Comparison of ENCODE assay signal across 12 mouse cellular contexts in the genomic region with DNA sequence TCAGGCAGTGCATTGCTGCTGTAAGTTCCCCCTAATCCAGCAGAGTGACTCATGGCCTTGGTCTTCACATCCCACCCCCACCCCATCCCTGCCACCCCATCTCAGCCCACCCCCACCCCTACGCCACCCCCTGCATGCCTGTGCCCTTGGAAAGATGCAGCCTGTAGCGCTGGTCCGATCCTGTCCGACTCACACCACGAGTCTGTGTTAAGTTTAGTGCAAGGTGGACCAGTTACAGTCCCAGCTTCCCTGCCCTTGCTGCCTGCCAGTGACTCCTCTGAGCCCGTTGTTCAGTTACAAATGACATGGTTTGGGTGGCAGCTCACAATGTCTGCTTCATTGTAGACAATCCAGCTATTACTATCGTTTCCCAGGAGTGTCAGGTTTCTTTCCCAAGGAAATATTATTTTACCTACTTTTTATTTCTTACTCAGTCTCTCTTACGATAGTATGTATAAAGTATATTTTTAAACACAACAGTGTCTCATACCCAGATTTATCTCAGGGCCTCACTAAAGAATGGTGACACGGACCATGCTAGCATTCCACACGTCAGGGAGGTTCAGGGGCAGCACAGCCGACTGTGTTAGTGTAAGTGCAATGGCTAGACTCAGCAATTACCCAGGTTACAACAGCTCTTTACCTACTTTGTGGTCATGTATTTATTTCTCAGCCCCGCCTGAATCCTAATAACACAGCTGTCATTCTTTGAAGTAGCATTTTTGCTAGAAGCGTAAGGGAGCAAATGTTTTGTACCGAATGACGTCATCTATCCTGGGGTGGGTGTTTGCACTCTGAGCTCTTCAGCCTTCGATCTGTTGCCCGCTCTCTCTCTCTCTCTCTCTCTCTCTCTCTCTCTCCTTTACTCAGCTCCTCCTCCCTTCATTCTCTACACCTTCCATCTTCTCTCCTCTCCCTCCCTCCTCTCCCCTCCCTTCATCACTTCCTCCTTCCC.
A peak's percentile ranks its signal among the peaks of the same experiment; 100 is the strongest.
DNase-seq lines count a peak whose midpoint lies in the region; ATAC-seq and TF ChIP-seq lines count a peak whose summit lies in the region.
"Had no signal": no experiment of that assay in that cellular context is flagged by ENCODE, and none has a peak within 500 bp of the region (broad histone marks: within the 10 kb centered on the region; RNA-seq: fewer than 3 reads in every experiment).

No protein-coding gene starts in this region.

- H3K27ac ChIP-seq in forebrain, embryonic 10.5 days = peak overlapping the region; percentile 58
- H3K27ac ChIP-seq in forebrain, embryonic 16.5 days (ENCODE audit: low read length) = no peak overlapping the region
- peak overlapping the region; percentile 58 for H3K27ac ChIP-seq in intestine, embryonic 14.5 days (ENCODE audit: low read depth)
- H3K27ac ChIP-seq in intestine, postnatal 0 days (ENCODE audit: low read depth, low read length) = no peak overlapping the region
- H3K27ac ChIP-seq in limb, embryonic 10.5 days = peak overlapping the region; percentile 61; the same call in 1 of the 2 replicates
- H3K27ac ChIP-seq in thymus, adult 2 months (ENCODE audit: control insufficient read depth, insufficient read depth, low read length) = no peak overlapping the region
- H3K27ac ChIP-seq: neural tube, embryonic 13.5 days had no signal

- H3K9me3 ChIP-seq in forebrain, embryonic 10.5 days = no peaks in the 10 kb centered on the region
- no peaks in the 10 kb centered on the region for H3K9me3 ChIP-seq in forebrain, embryonic 16.5 days (ENCODE audit: control insufficient read depth, low read length)
- no peaks in the 10 kb centered on the region for H3K9me3 ChIP-seq in intestine, embryonic 14.5 days (ENCODE audit: control insufficient read depth, low read length)
- H3K9me3 ChIP-seq in intestine, postnatal 0 days (ENCODE audit: control insufficient read depth) = no peaks in the 10 kb centered on the region
- H3K9me3 ChIP-seq in limb, embryonic 10.5 days (replicated peaks) = no peaks in the 10 kb centered on the region
- H3K9me3 ChIP-seq: neural tube, embryonic 13.5 days had no signal

- no peak overlapping the region for H3K4me3 ChIP-seq in forebrain, embryonic 10.5 days
- H3K4me3 ChIP-seq in forebrain, embryonic 16.5 days (replicated peaks; ENCODE audit: low read length) = no peak overlapping the region
- H3K4me3 ChIP-seq in intestine, embryonic 14.5 days (ENCODE audit: low read depth, low read length) = no peak overlapping the region
- no peak overlapping the region for H3K4me3 ChIP-seq in intestine, postnatal 0 days (ENCODE audit: low read depth, low read length)
- no peak overlapping the region for H3K4me3 ChIP-seq in limb, embryonic 10.5 days
- no peak overlapping the region for H3K4me3 ChIP-seq in thymus, adult 2 months (ENCODE audit: control insufficient read depth, insufficient read depth, low read length)
- H3K4me3 ChIP-seq: neural tube, embryonic 13.5 days had no signal

- no peaks in the 10 kb centered on the region for H3K27me3 ChIP-seq in forebrain, embryonic 10.5 days (ENCODE audit: poor library complexity, severe bottlenecking)
- no peaks in the 10 kb centered on the region for H3K27me3 ChIP-seq in forebrain, embryonic 16.5 days (replicated peaks; ENCODE audit: control insufficient read depth, insufficient read depth, low read length)
- no peaks in the 10 kb centered on the region for H3K27me3 ChIP-seq in intestine, embryonic 14.5 days (replicated peaks; ENCODE audit: control insufficient read depth, insufficient read depth, low read length)
- no peaks in the 10 kb centered on the region for H3K27me3 ChIP-seq in intestine, postnatal 0 days (replicated peaks; ENCODE audit: control insufficient read depth, insufficient read depth, low read length)
- no peaks in the 10 kb centered on the region for H3K27me3 ChIP-seq in limb, embryonic 10.5 days (ENCODE audit: low read depth, poor library complexity, severe bottlenecking)
- no peaks in the 10 kb centered on the region for H3K27me3 ChIP-seq in thymus, adult 2 months (ENCODE audit: control insufficient read depth, insufficient read depth, low read length)
- H3K27me3 ChIP-seq: neural tube, embryonic 13.5 days had no signal

- peaks cover 54% of the 10 kb centered on the region for H3K36me3 ChIP-seq in forebrain, embryonic 10.5 days (replicated peaks)
- no peaks in the 10 kb centered on the region for H3K36me3 ChIP-seq in forebrain, embryonic 16.5 days (ENCODE audit: control insufficient read depth, insufficient read depth)
- peaks cover 31% of the 10 kb centered on the region for H3K36me3 ChIP-seq in intestine, embryonic 14.5 days (ENCODE audit: control insufficient read depth, insufficient read depth, low read length)
- H3K36me3 ChIP-seq in intestine, postnatal 0 days (ENCODE audit: control insufficient read depth, insufficient read depth) = peaks cover 13% of the 10 kb centered on the region; the same call in 1 of the 2 replicates
- H3K36me3 ChIP-seq in limb, embryonic 10.5 days = peaks cover 73% of the 10 kb centered on the region
- peaks cover under 1% of the 10 kb centered on the region; the same call in 1 of the 2 replicates for H3K36me3 ChIP-seq in thymus, adult 2 months (ENCODE audit: control insufficient read depth, insufficient read depth, low read length)

- no peak overlapping the region for H3K4me2 ChIP-seq in forebrain, embryonic 16.5 days (ENCODE audit: low read length)
- H3K4me2 ChIP-seq in intestine, embryonic 14.5 days (ENCODE audit: low read length) = no peak overlapping the region
- H3K4me2 ChIP-seq in intestine, postnatal 0 days (replicated peaks; ENCODE audit: low read depth) = no peak overlapping the region
- H3K4me2 ChIP-seq: neural tube, embryonic 13.5 days had no signal

- WGBS in forebrain, embryonic 10.5 days = 86% methylated on average over 17 of the region's 17 CpGs
- 53% methylated on average over 17 of the region's 17 CpGs for WGBS in forebrain, embryonic 16.5 days
- 41% methylated on average over 17 of the region's 17 CpGs for WGBS in intestine, embryonic 14.5 days
- WGBS in intestine, postnatal 0 days = 59% methylated on average over 17 of the region's 17 CpGs
- 85% methylated on average over 17 of the region's 17 CpGs for WGBS in limb, embryonic 10.5 days
- WGBS in thymus, adult 2 months = 95% methylated on average over 17 of the region's 17 CpGs

- TF ChIP-seq CTCF in intestine, postnatal 0 days (IDR thresholded peaks at IDR 0.05; ENCODE audit: low read depth) = no peak
- no peak for TF ChIP-seq CTCF in brain, embryonic 14.5 days (IDR thresholded peaks at IDR 0.05; ENCODE audit: borderline replicate concordance, extremely low read depth, insufficient read depth, insufficient read length)
- no peak for TF ChIP-seq CTCF in thymus, adult 2 months (IDR thresholded peaks at IDR 0.05; ENCODE audit: borderline replicate concordance, control insufficient read depth, extremely low read depth, insufficient read depth, low read length, poor library complexity)

- H3K4me1 ChIP-seq in forebrain, embryonic 10.5 days = peaks cover 36% of the 10 kb centered on the region
- H3K4me1 ChIP-seq in forebrain, embryonic 16.5 days (replicated peaks; ENCODE audit: control insufficient read depth, insufficient read depth, low read length) = peaks cover 9% of the 10 kb centered on the region
- H3K4me1 ChIP-seq in intestine, embryonic 14.5 days (replicated peaks; ENCODE audit: control insufficient read depth, insufficient read depth, low read length) = peaks cover 29% of the 10 kb centered on the region
- H3K4me1 ChIP-seq in intestine, postnatal 0 days (replicated peaks; ENCODE audit: control insufficient read depth, insufficient read depth, low read length) = no peaks in the 10 kb centered on the region
- H3K4me1 ChIP-seq in limb, embryonic 10.5 days = peaks cover 42% of the 10 kb centered on the region
- H3K4me1 ChIP-seq in thymus, adult 2 months (replicated peaks; ENCODE audit: control insufficient read depth, insufficient read depth, low read length) = no peaks in the 10 kb centered on the region

- no peak overlapping the region for H3K9ac ChIP-seq in forebrain, embryonic 16.5 days (replicated peaks; ENCODE audit: low read depth, low read length)
- no peak overlapping the region for H3K9ac ChIP-seq in intestine, embryonic 14.5 days (ENCODE audit: low read length)
- H3K9ac ChIP-seq in intestine, postnatal 0 days (ENCODE audit: low read depth, low read length) = no peak overlapping the region
- H3K9ac ChIP-seq: neural tube, embryonic 13.5 days had no signal

- no peak for ATAC-seq in forebrain, embryonic 16.5 days
- peak; percentile 62; the same call in 1 of the 2 replicates for ATAC-seq in intestine, embryonic 14.5 days (replicated peaks; ENCODE audit: low FRiP score, low TSS enrichment, low read depth)
- ATAC-seq in intestine, postnatal 0 days = no peak
- ATAC-seq: inflammation-experienced regulatory T-cells, adult 6 months had no signal

- no peak for TF ChIP-seq POLR2A in brain, embryonic 14.5 days (IDR thresholded peaks at IDR 0.05; ENCODE audit: borderline replicate concordance, extremely low read depth, insufficient read depth, insufficient read length, poor library complexity, severe bottlenecking)
- no peak for TF ChIP-seq POLR2A in thymus, adult 2 months (IDR thresholded peaks at IDR 0.05; ENCODE audit: control insufficient read depth, extremely low read depth, insufficient read depth, low read length, poor library complexity)

- no peak for DNase-seq in forebrain, embryonic 10.5 days (ENCODE audit: extremely low spot score, low spot score)
- no peak for DNase-seq in intestine, embryonic 14.5 days (ENCODE audit: low spot score)
- peak; percentile 51 for DNase-seq in brain, embryonic 14.5 days (ENCODE audit: low read depth)
- DNase-seq in limb, embryonic 10.5 days (ENCODE audit: low spot score) = no peak
- no peak for DNase-seq in cerebellum, postnatal 10 days
- no peak for DNase-seq in thymus, adult 2 months
- DNase-seq: cerebellum, adult 9-10 months; layer of hippocampus, adult 9-11 months had no signal

Comparison
In these comparisons a context has a peak if more than half of its experiments do, and no peak if none do; other contexts are left out.
1. H3K27ac ChIP-seq: peak in forebrain, embryonic 10.5 days (single experiment), intestine, embryonic 14.5 days (single experiment) and limb, embryonic 10.5 days (single experiment); none in forebrain, embryonic 16.5 days (single experiment), intestine, postnatal 0 days (single experiment) and thymus, adult 2 months (single experiment).